Mouse (Mus musculus) E14TG2a.4 (cell line): Measurements from ENCODE around the gene Gm6763.

ENCODE experiments used
- CTCF ChIP-seq: conservative IDR thresholded peaks from 2 replicates; pipeline ENCODE4 v1.5.1; 2014; ENCODE audit warnings: low read length
- NANOG ChIP-seq: IDR thresholded peaks from 2 replicates; pipeline ENCODE4 v1.6.1; 2014; ENCODE audit warnings: borderline replicate concordance, low read length, mixed read lengths
- POU5F1 ChIP-seq: IDR thresholded peaks from 2 replicates; pipeline ENCODE4 v1.6.1; 2014; ENCODE audit warnings: low read length, borderline replicate concordance

DNA sequence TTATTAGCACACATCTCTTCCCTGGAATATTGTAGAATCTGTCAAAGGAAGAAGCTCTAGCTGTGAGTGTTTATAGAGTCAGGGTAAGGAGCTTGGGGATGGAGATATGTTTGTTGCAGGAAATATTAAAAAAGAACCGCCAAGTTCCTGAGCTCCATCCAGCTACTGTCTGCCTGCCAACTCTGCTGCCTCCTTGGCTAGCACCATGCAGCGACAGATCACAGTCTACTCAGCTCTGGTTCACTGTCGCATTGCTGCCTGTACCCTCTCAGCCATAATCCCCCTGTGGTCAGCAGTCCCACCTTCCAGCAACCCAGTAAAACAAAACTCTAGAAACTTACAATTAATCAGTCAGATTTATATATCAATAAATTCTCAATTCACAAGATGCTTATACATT lies 41.3 kb upstream of the Gm6763 start:
- no peak for TF ChIP-seq CTCF
- TF ChIP-seq POU5F1: no peak
- no peak for TF ChIP-seq NANOG
